Mouse (Mus musculus) neural tube, embryonic 13.5 days (tissue): ENCODE data around the gene Cdc42bpb. TPM values are rescaled to one million over a fixed set of nuclear protein-coding genes. Genes with fewer than 3 reads are reported as not detected.

Experiments used
- ATAC-seq: fragments of 200-750 bp; cut with Nextera tagmentation; 2 replicates; pipeline ENCODE4 v1.8.0; 2017; ENCODE audit warnings: low read depth, mild to moderate bottlenecking, moderate TSS enrichment, moderate library complexity
- H3K27ac ChIP-seq: fragments of 300-500 bp; sonication (generic); replicated peaks from 2 replicates; pipeline ENCODE4 v1.5.1; 2015; ENCODE audit warnings: moderate library complexity, mild to moderate bottlenecking, inconsistent platforms
- H3K27me3 ChIP-seq: fragments of 300-500 bp; sonication (generic); 2 replicates; pipeline ENCODE4 v1.6.1; 2015; ENCODE audit warnings: mild to moderate bottlenecking, inconsistent platforms
- H3K36me3 ChIP-seq: fragments of 300-500 bp; sonication (generic); 2 replicates; pipeline ENCODE4 v1.6.1; 2015; ENCODE audit warnings: mild to moderate bottlenecking, inconsistent platforms
- H3K4me1 ChIP-seq: fragments of 300-500 bp; sonication (generic); replicated peaks from 2 replicates; pipeline ENCODE4 v1.6.1; 2015; ENCODE audit warnings: inconsistent platforms
- H3K4me2 ChIP-seq: fragments of 300-500 bp; sonication (generic); 2 replicates; pipeline ENCODE4 v1.6.1; 2015; ENCODE audit warnings: inconsistent platforms, mild to moderate bottlenecking, moderate library complexity
- H3K4me3 ChIP-seq: fragments of 300-500 bp; sonication (generic); 2 replicates; pipeline ENCODE4 v1.5.1; 2015; ENCODE audit warnings: mild to moderate bottlenecking, inconsistent platforms
- H3K9ac ChIP-seq: fragments of 300-500 bp; sonication (generic); 2 replicates; pipeline ENCODE4 v1.6.1; 2015; ENCODE audit warnings: moderate library complexity, mild to moderate bottlenecking, inconsistent platforms
- H3K9me3 ChIP-seq: fragments of 300-500 bp; sonication (generic); 2 replicates; pipeline ENCODE4 v1.6.1; 2016; ENCODE audit warnings: inconsistent platforms
- WGBS: fragments of 180-500 bp; shearing (Covaris S2); methylation state at CpG from one replicate; pipeline ENCODE4 v1.1.7; 2015; 5-methylcytosine and 5-hydroxymethylcytosine counted together
- polyA plus RNA-seq: library from polyadenylated mRNA; unstranded; fragments of >200 nt; fragmentation: Nextera tagmentation; extraction: Ambion mirVana; gene quantifications from 2 replicates; pipeline ENCODE4 v1.2.1, GENCODE M21; 2015

Cdc42bpb gene
- polyA plus RNA-seq, 1 experiment from 2014 or later, result 34.0 TPM

- H3K27ac ChIP-seq, result no peak overlapping the region
- no peak for ATAC-seq
- H3K4me1 ChIP-seq, result 0 out of 2 replicates have a peak, but pooled peaks cover under 1% of the 10 kb centered on the region
- H3K9ac ChIP-seq, result no peak overlapping the region
- H3K9me3 ChIP-seq, result no peaks in the 10 kb centered on the region
- 91% methylated on average over 12 of the region's 12 CpGs for WGBS
- no peaks in the 10 kb centered on the region for H3K27me3 ChIP-seq
- peaks cover 74% of the 10 kb centered on the region for H3K36me3 ChIP-seq
- no peak overlapping the region for H3K4me2 ChIP-seq
- no peak overlapping the region for H3K4me3 ChIP-seq
Measured at GRCm38 (mm10) chr12:111243733-111244132, 133.8 kb downstream of the Cdc42bpb start.

Other genes starting within 250 kb of the Cdc42bpb start
- 15.9 and 17.5 TPM in 2 replicates for gene Traf3, start 211.3 kb downstream of the Cdc42bpb start, polyA plus RNA-seq
- not detected in 2 replicates for gene 4930595D18Rik, start 193.2 kb downstream of the Cdc42bpb start, polyA plus RNA-seq
- 5.1 and 5.3 TPM in 2 replicates for gene Amn, start 106.6 kb downstream of the Cdc42bpb start, polyA plus RNA-seq
- 1.4 TPM in 1 of 2 replicates, not detected in the other for gene Lbhd2, start 29.1 kb upstream of the Cdc42bpb start, polyA plus RNA-seq
- 1.1 and 2.3 TPM in 2 replicates for gene Exoc3l4, start 39.3 kb upstream of the Cdc42bpb start, polyA plus RNA-seq
- 0.98 and 1.9 TPM in 2 replicates for gene Tnfaip2, start 64.8 kb upstream of the Cdc42bpb start, polyA plus RNA-seq
- gene Gm266, start 108.1 kb upstream of the Cdc42bpb start, polyA plus RNA-seq, result 1.6 TPM in 2 replicates
- 552 and 587 TPM in 2 replicates for gene Eif5, start 160.3 kb upstream of the Cdc42bpb start, polyA plus RNA-seq
- 53.1 and 61.5 TPM in 2 replicates for gene Mark3, start 196.8 kb upstream of the Cdc42bpb start, polyA plus RNA-seq